Mouse (Mus musculus) liver, embryonic 15.5 days (tissue): ENCODE measurements at regions not wholly inside any gene's neighbourhood (a gene's known extent, or its start where the extent isn't known, plus 50 kb on each side); places are given as distances from the start of the nearest gene placed in this dataset.

ENCODE experiments used
- ATAC-seq: fragments of 200-750 bp; cut with Nextera tagmentation; 2 replicates; pipeline ENCODE4 v1.8.0; 2017; ENCODE audit warnings: moderate number of reproducible peaks, mild to moderate bottlenecking, moderate library complexity; ENCODE audit not compliant: insufficient read depth
- H3K27ac ChIP-seq: fragments of 300-500 bp; sonication (generic); replicated peaks from 2 replicates; pipeline ENCODE4 v1.5.1; 2015; ENCODE audit warnings: mild to moderate bottlenecking, inconsistent platforms
- H3K27me3 ChIP-seq: fragments of 300-500 bp; sonication (generic); 2 replicates; pipeline ENCODE4 v1.6.1; 2015; ENCODE audit warnings: mild to moderate bottlenecking, inconsistent platforms
- H3K36me3 ChIP-seq: fragments of 300-500 bp; sonication (generic); replicated peaks from 2 replicates; pipeline ENCODE4 v1.6.1; 2015; ENCODE audit warnings: moderate library complexity, mild to moderate bottlenecking, inconsistent platforms
- H3K4me1 ChIP-seq: fragments of 300-500 bp; sonication (generic); replicated peaks from 2 replicates; pipeline ENCODE4 v1.6.1; 2015; ENCODE audit warnings: inconsistent platforms
- H3K4me2 ChIP-seq: fragments of 300-500 bp; sonication (generic); 2 replicates; pipeline ENCODE4 v1.6.1; 2015; ENCODE audit warnings: moderate library complexity, mild to moderate bottlenecking, inconsistent platforms
- H3K4me3 ChIP-seq: fragments of 300-500 bp; sonication (generic); replicated peaks from 2 replicates; pipeline ENCODE4 v1.5.1; 2015; ENCODE audit warnings: mild to moderate bottlenecking, inconsistent platforms
- H3K9ac ChIP-seq: fragments of 300-500 bp; sonication (generic); 2 replicates; pipeline ENCODE4 v1.6.1; 2015; ENCODE audit warnings: moderate library complexity, mild to moderate bottlenecking, inconsistent platforms
- H3K9me3 ChIP-seq: fragments of 300-500 bp; sonication (generic); replicated peaks from 2 replicates; pipeline ENCODE4 v1.6.1; 2016; ENCODE audit warnings: inconsistent platforms
- WGBS: fragments of 180-500 bp; shearing (Covaris S2); methylation state at CpG from one replicate; pipeline ENCODE4 v1.1.7; 2015; ENCODE audit warnings: mixed read lengths; ENCODE audit not compliant: insufficient replicate concordance; 5-methylcytosine and 5-hydroxymethylcytosine counted together

GRCm38 (mm10) chr14:99535781-99536180 is 237.3 kb downstream of the Klf5 start:
- H3K27me3 ChIP-seq, result no peaks in the 10 kb centered on the region
- no peaks in the 10 kb centered on the region for H3K4me1 ChIP-seq
- WGBS, result 62% methylated on average over 6 of the region's 6 CpGs
- H3K27ac ChIP-seq, result no peak overlapping the region
- ATAC-seq, result no peak
- no peak overlapping the region for H3K4me3 ChIP-seq
- no peaks in the 10 kb centered on the region for H3K36me3 ChIP-seq
- H3K9ac ChIP-seq, result no peak overlapping the region
- H3K9me3 ChIP-seq, result no peaks in the 10 kb centered on the region
- H3K4me2 ChIP-seq, result no peak overlapping the region

- Histone ChIP-seq H3K27me3 (no peaks in the 10 kb centered on the region), H3K36me3 (no peaks in the 10 kb centered on the region), H3K4me1 (no peaks in the 10 kb centered on the region), H3K4me3 (no peak overlapping the region), H3K9me3 (no peaks in the 10 kb centered on the region), H3K9ac (no peak overlapping the region), H3K27ac (no peak overlapping the region), H3K4me2 (no peak overlapping the region)
- ATAC-seq, result no peak
- 74% methylated on average over 1 of the region's 1 CpGs for WGBS
Measured at GRCm38 (mm10) chr14:99537286-99537685, 238.8 kb downstream of the Klf5 start.

- Histone ChIP-seq H3K9me3 (no peaks in the 10 kb centered on the region), H3K36me3 (no peaks in the 10 kb centered on the region), H3K4me1 (no peaks in the 10 kb centered on the region), H3K27me3 (no peaks in the 10 kb centered on the region), H3K27ac (no peak overlapping the region), H3K4me3 (no peak overlapping the region), H3K9ac (no peak overlapping the region), H3K4me2 (no peak overlapping the region)
- no peak for ATAC-seq
Measured at GRCm38 (mm10) chr14:99541716-99542115, 243.2 kb downstream of the Klf5 start.

DNA sequence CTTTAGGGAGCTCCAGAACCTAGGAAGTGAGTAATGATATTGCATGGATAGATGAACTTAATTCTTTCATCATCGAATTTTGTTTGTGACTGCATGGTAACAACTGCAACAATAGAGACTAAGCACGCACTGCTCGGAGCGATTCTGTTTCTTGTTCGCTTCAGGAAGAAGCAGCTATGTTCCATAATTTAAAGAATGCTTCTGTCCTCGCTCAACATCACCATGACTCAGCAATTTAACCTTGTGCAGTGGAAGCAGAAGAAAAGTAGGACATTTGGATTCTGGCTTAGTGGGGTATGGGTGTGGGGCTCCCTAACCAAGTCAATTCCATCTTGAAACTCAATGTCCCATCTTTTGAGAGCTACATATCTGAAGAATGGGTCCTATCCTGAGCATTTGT is 249.4 kb downstream of the Klf5 start:
- H3K9me3 ChIP-seq, result no peaks in the 10 kb centered on the region
- H3K27me3 ChIP-seq, result no peaks in the 10 kb centered on the region
- H3K36me3 ChIP-seq, result no peaks in the 10 kb centered on the region
- H3K4me2 ChIP-seq, result no peak overlapping the region
- WGBS, result 71% methylated on average over 6 of the region's 6 CpGs
- no peaks in the 10 kb centered on the region for H3K4me1 ChIP-seq
- H3K9ac ChIP-seq, result no peak overlapping the region
- ATAC-seq, result no peak
- no peak overlapping the region for H3K27ac ChIP-seq
- no peak overlapping the region for H3K4me3 ChIP-seq

GRCm38 (mm10) chr14:99548363-99549248 is 250.1 kb downstream of the Klf5 start:
- ATAC-seq, result no peak
- no peak overlapping the region for H3K27ac ChIP-seq
- no peak overlapping the region for H3K9ac ChIP-seq
- H3K4me1 ChIP-seq, result no peaks in the 10 kb centered on the region
- H3K36me3 ChIP-seq, result no peaks in the 10 kb centered on the region
- 55% methylated on average over 14 of the region's 14 CpGs for WGBS
- no peaks in the 10 kb centered on the region for H3K9me3 ChIP-seq
- no peaks in the 10 kb centered on the region for H3K27me3 ChIP-seq
- H3K4me2 ChIP-seq, result no peak overlapping the region
- H3K4me3 ChIP-seq, result no peak overlapping the region

DNA sequence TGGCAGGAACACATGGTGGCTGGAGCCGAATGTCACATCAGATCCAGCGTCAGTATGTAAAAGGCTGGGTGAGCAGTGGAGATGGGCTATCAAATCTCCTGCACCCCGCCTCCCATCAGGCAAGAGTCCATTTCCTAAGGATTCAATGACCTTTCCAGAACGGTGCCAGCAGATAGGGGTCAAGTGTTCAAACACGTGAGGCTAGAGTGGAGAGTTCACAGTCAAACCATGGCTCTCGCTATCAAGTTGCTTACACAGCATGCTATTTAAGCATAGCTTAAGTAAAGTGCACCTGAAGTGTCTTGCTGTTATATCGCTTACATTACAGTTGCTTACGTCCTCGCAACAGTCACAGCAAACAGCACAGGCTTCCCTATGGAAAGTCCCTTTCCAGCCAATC is 265.5 kb downstream of the Klf5 start:
- no peaks in the 10 kb centered on the region for H3K9me3 ChIP-seq
- H3K4me1 ChIP-seq, result no peaks in the 10 kb centered on the region
- no peaks in the 10 kb centered on the region for H3K36me3 ChIP-seq
- H3K9ac ChIP-seq, result no peak overlapping the region
- H3K27me3 ChIP-seq, result no peaks in the 10 kb centered on the region
- H3K4me2 ChIP-seq, result no peak overlapping the region
- WGBS, result 65% methylated on average over 9 of the region's 9 CpGs
- no peak overlapping the region for H3K4me3 ChIP-seq
- no peak overlapping the region for H3K27ac ChIP-seq
- no peak for ATAC-seq

GRCm38 (mm10) chr14:99574146-99574545 is 275.7 kb downstream of the Klf5 start:
- Histone ChIP-seq H3K4me1 (no peaks in the 10 kb centered on the region), H3K4me3 (no peak overlapping the region), H3K4me2 (no peak overlapping the region), H3K36me3 (no peaks in the 10 kb centered on the region), H3K27ac (no peak overlapping the region), H3K9ac (no peak overlapping the region), H3K9me3 (no peaks in the 10 kb centered on the region), H3K27me3 (no peaks in the 10 kb centered on the region)
- no peak for ATAC-seq
- 30% methylated on average over 2 of the region's 2 CpGs for WGBS

GRCm38 (mm10) chr14:99578665-99579064 is 280.2 kb downstream of the Klf5 start:
- no peaks in the 10 kb centered on the region for H3K27me3 ChIP-seq
- H3K4me2 ChIP-seq, result no peak overlapping the region
- H3K36me3 ChIP-seq, result no peaks in the 10 kb centered on the region
- no peak overlapping the region for H3K4me3 ChIP-seq
- H3K4me1 ChIP-seq, result no peaks in the 10 kb centered on the region
- no peak for ATAC-seq
- no peaks in the 10 kb centered on the region for H3K9me3 ChIP-seq
- no peak overlapping the region for H3K9ac ChIP-seq
- H3K27ac ChIP-seq, result no peak overlapping the region
- WGBS, result 73% methylated on average over 17 of the region's 17 CpGs

GRCm38 (mm10) chr14:99579271-99579759 is 280.8 kb downstream of the Klf5 start:
- H3K36me3 ChIP-seq, result no peaks in the 10 kb centered on the region
- no peak for ATAC-seq
- no peak overlapping the region for H3K4me3 ChIP-seq
- WGBS, result 25% methylated on average over 10 of the region's 10 CpGs
- H3K27ac ChIP-seq, result no peak overlapping the region
- H3K27me3 ChIP-seq, result no peaks in the 10 kb centered on the region
- H3K9ac ChIP-seq, result no peak overlapping the region
- no peak overlapping the region for H3K4me2 ChIP-seq
- no peaks in the 10 kb centered on the region for H3K4me1 ChIP-seq
- H3K9me3 ChIP-seq, result no peaks in the 10 kb centered on the region

DNA sequence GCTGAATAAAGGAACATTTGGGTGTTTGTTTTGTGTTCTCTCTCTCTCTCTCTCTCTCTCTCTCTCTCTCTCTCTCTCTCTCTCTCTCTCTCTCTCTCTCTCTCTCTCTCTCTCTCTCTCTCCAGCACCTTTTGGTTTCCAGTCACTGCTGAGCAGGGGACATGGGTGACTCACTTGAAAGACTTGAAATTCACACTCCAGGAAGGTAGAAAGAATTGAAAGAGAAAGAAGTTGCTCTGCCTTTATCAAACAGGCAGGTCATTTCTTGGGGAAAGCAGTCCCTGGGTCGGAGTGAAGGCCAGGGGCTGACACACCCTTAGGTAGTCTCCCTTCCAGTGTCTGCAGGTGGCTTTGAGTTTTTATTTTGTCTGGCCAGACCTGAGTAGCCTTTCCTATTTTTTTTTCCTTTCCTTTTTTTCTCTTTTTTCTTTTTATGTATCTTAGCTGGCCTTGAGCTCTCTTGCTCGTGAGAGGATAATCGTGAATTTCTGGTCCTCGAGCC is 281.3 kb downstream of the Klf5 start:
- no peak for ATAC-seq
- Histone ChIP-seq H3K27ac (no peak overlapping the region), H3K36me3 (no peaks in the 10 kb centered on the region), H3K27me3 (no peaks in the 10 kb centered on the region), H3K4me2 (no peak overlapping the region), H3K4me3 (no peak overlapping the region), H3K4me1 (no peaks in the 10 kb centered on the region), H3K9me3 (no peaks in the 10 kb centered on the region), H3K9ac (no peak overlapping the region)
- WGBS, result 58% methylated on average over 4 of the region's 4 CpGs

- ATAC-seq, result no peak
- Histone ChIP-seq H3K4me3 (no peak overlapping the region), H3K4me1 (no peaks in the 10 kb centered on the region), H3K27me3 (no peaks in the 10 kb centered on the region), H3K4me2 (no peak overlapping the region), H3K9me3 (no peaks in the 10 kb centered on the region), H3K27ac (no peak overlapping the region), H3K36me3 (no peaks in the 10 kb centered on the region), H3K9ac (no peak overlapping the region)
- WGBS, result 48% methylated on average over 7 of the region's 7 CpGs
Measured at GRCm38 (mm10) chr14:99584144-99584543, 285.7 kb downstream of the Klf5 start.

GRCm38 (mm10) chr14:99586029-99586428 is 287.5 kb downstream of the Klf5 start:
- no peaks in the 10 kb centered on the region for H3K27me3 ChIP-seq
- 73% methylated on average over 7 of the region's 7 CpGs for WGBS
- H3K4me1 ChIP-seq, result no peaks in the 10 kb centered on the region
- no peak for ATAC-seq
- no peak overlapping the region for H3K4me2 ChIP-seq
- no peak overlapping the region for H3K27ac ChIP-seq
- no peaks in the 10 kb centered on the region for H3K9me3 ChIP-seq
- no peak overlapping the region for H3K9ac ChIP-seq
- no peak overlapping the region for H3K4me3 ChIP-seq
- no peaks in the 10 kb centered on the region for H3K36me3 ChIP-seq
